Mouse (Mus musculus) large intestine, adult 2 months (tissue): ENCODE results near the gene Ubxn11. TPM values are rescaled to one million over a fixed set of nuclear protein-coding genes. Genes with fewer than 3 reads are reported as not detected.

Experiments used
- DNase-seq: peaks from one replicate; pipeline ENCODE4 v3.0.0-alpha.2; 2012; ENCODE audit warnings: low read depth, low spot score
- whole genome bisulfite sequencing: fragments of 180-500 bp; shearing (Covaris S2); methylation state at CpG from one replicate; pipeline ENCODE4 v1.1.7; 2018; 5-methylcytosine and 5-hydroxymethylcytosine counted together
- polyA plus RNA-seq: library from polyadenylated mRNA; depleted of rRNA; stranded (reverse); fragments of >200 nt; gene quantifications from 2 replicates; pipeline ENCODE4 v1.2.3, GENCODE M21; 2012; rRNA removed

The Ubxn11 gene
- polyA plus RNA-seq, 1 experiment, result 5.0 TPM

- WGBS, result 91% methylated on average over 3 of the region's 3 CpGs
- DNase-seq, result no peak
Observed at GRCm38 (mm10) chr4:134166906-134167305, 64.5 kb downstream of the Ubxn11 start.

DNA sequence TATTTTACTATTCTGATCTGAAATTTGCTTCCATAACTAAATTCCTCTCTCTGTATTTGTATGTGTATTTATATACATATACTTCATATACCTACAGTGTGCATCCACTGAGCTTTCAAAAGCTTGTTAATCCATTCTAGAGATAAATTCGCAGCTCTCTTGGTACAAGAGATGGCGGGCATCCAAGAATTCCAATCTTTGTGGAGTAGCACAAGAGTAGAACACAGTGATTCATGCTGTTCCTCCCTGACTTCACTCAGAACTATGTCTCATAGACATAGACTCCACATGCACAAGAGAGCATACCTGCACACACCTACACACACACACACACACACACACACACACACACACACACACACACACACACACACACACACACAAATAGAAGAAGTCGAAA, 70.0 kb downstream of the Ubxn11 start:
- 63% methylated on average over 3 of the region's 3 CpGs for WGBS

More for the DNA sequence above, 70.0 kb downstream of the Ubxn11 start:
- DNase-seq, result no peak

Other genes with a start within 250 kb of the Ubxn11 start
- 149 and 190 TPM in 2 replicates for gene Rps6ka1, start 214.8 kb upstream of the Ubxn11 start, polyA plus RNA-seq
- 33.0 and 46.0 TPM in 2 replicates for gene Hmgn2, start 133.9 kb upstream of the Ubxn11 start, polyA plus RNA-seq
- gene Dhdds, start 101.7 kb upstream of the Ubxn11 start, polyA plus RNA-seq, result 30.1 and 30.5 TPM in 2 replicates
- not detected in 2 replicates for gene Lin28a, start 83.7 kb upstream of the Ubxn11 start, polyA plus RNA-seq
- 0.24 and 0.45 TPM in 2 replicates for gene Zfp683, start 48.7 kb upstream of the Ubxn11 start, polyA plus RNA-seq
- 33.6 and 47.2 TPM in 2 replicates for gene Crybg2, start 41.8 kb upstream of the Ubxn11 start, polyA plus RNA-seq
- 97.7 and 132 TPM in 2 replicates for gene Cd52, start 7.5 kb upstream of the Ubxn11 start, polyA plus RNA-seq
- 651 and 734 TPM in 2 replicates for gene Sh3bgrl3, start 26.2 kb downstream of the Ubxn11 start, polyA plus RNA-seq
- gene Cep85, start 84.5 kb downstream of the Ubxn11 start, polyA plus RNA-seq, result 12.7 and 22.2 TPM in 2 replicates
- gene Gm7534, start 100.4 kb downstream of the Ubxn11 start, polyA plus RNA-seq, result not detected in 2 replicates
- 1.4 and 1.5 TPM in 2 replicates for gene Catsper4, start 124.8 kb downstream of the Ubxn11 start, polyA plus RNA-seq
- gene Cnksr1, start 135.8 kb downstream of the Ubxn11 start, polyA plus RNA-seq, result 30.7 and 41.9 TPM in 2 replicates
- not detected in 2 replicates for gene E130218I03Rik, start 141.1 kb downstream of the Ubxn11 start, polyA plus RNA-seq
- gene Zfp593, start 143.0 kb downstream of the Ubxn11 start, polyA plus RNA-seq, result 7.6 and 9.1 TPM in 2 replicates
- not detected in 2 replicates for gene Gm30191, start 144.4 kb downstream of the Ubxn11 start, polyA plus RNA-seq
- gene Grrp1, start 151.5 kb downstream of the Ubxn11 start, polyA plus RNA-seq, result 5.5 and 6.4 TPM in 2 replicates
- 4.7 and 7.2 TPM in 2 replicates for gene Pdik1l, start 185.3 kb downstream of the Ubxn11 start, polyA plus RNA-seq
- 0.10 and 0.27 TPM in 2 replicates for gene Trim63, start 212.6 kb downstream of the Ubxn11 start, polyA plus RNA-seq
- 27.4 and 49.7 TPM in 2 replicates for gene Slc30a2, start 240.6 kb downstream of the Ubxn11 start, polyA plus RNA-seq